Mouse (Mus musculus): ENCODE results near the gene Mrps36. TPM values are rescaled to one million over a fixed set of nuclear protein-coding genes. Genes with fewer than 3 reads are reported as not detected.
"Not testable (repeated sequence)": the region's sequence is repeated elsewhere in the genome, so short reads cannot be mapped to it uniquely, and the experiment has no call there.

Mrps36 gene
- polyA plus RNA-seq, 1 experiment from 2014 or later, result 119 TPM

GRCm38 (mm10) chr13:100755329-100755728 is 10.9 kb upstream of the Mrps36 start:
- no peaks in the 10 kb centered on the region for H3K27me3 ChIP-seq

DNA sequence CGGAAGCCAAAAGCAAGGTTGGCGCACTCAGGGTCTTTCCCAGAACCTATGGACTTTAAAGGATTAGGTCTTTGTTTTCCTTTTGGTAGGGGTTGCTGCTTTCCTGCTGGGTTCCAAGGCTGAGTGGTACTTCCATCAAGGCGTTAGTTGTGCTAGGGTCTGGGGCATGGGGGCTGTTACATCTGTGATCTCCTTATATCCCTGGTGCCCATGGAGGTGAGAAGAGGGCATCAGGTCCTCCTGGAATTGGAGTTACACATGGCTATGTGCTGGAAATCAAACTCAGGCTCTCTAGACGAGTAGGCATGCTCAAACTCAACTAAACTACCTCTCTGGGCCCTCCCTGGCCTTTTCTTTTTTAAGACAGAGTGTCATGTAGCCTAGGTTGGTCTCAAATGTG is 9.7 kb upstream of the Mrps36 start:
- H3K36me3 ChIP-seq, result no peaks in the 10 kb centered on the region
- no peaks in the 10 kb centered on the region for H3K4me1 ChIP-seq
- no peaks in the 10 kb centered on the region for H3K27me3 ChIP-seq
- no peaks in the 10 kb centered on the region for H3K9me3 ChIP-seq
- no peak overlapping the region for H3K9ac ChIP-seq (replicated peaks)
- WGBS, result 66% methylated on average over 4 of the region's 4 CpGs
- H3K4me2 ChIP-seq (replicated peaks), result no peak overlapping the region
- H3K4me3 ChIP-seq, result no peak overlapping the region
- no peak overlapping the region for H3K27ac ChIP-seq (replicated peaks)
- no peak for ATAC-seq (replicated peaks)

More at GRCm38 (mm10) chr13:100755329-100755728, 10.9 kb upstream of the Mrps36 start:
- Histone ChIP-seq H3K36me3 (no peaks in the 10 kb centered on the region), H3K4me3 (no peak overlapping the region), H3K4me1 (no peaks in the 10 kb centered on the region), H3K9me3 (no peaks in the 10 kb centered on the region), H3K9ac (replicated peaks) (no peak overlapping the region), H3K4me2 (replicated peaks) (no peak overlapping the region), H3K27ac (replicated peaks) (no peak overlapping the region)
- no peak for ATAC-seq (replicated peaks)
- WGBS, result 97% methylated on average over 2 of the region's 2 CpGs

DNA sequence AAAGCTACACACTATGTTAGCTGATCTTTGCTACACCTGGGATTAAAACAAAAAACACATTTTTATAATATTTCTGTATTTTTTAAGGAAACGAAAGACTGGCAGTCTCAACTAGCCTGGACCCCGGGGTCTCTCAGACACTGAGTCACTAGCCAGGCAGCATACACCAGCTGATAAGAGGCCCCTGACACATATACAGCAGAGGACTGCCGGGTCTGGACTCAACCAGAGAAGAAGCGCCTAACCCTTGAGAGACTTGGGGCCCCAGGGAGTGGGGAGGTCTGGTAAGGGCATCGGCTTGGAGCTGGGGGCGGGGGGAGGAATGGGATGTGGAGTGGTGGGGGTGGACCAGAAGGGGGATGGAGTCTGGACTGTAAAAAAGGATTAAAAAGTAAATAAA is 8.6 kb upstream of the Mrps36 start:
- Histone ChIP-seq H3K4me2 (replicated peaks) (no peak overlapping the region), H3K27ac (replicated peaks) (no peak overlapping the region), H3K36me3 (no peaks in the 10 kb centered on the region), H3K4me1 (no peaks in the 10 kb centered on the region), H3K9me3 (no peaks in the 10 kb centered on the region), H3K27me3 (no peaks in the 10 kb centered on the region), H3K4me3 (no peak overlapping the region), H3K9ac (replicated peaks) (no peak overlapping the region)
- ATAC-seq (replicated peaks), result no peak
- WGBS, result 90% methylated on average over 6 of the region's 6 CpGs

GRCm38 (mm10) chr13:100752529-100752928 is 8.1 kb upstream of the Mrps36 start:
- no peak overlapping the region for H3K4me3 ChIP-seq
- 89% methylated on average over 8 of the region's 8 CpGs for WGBS
- no peak for ATAC-seq (replicated peaks)

DNA sequence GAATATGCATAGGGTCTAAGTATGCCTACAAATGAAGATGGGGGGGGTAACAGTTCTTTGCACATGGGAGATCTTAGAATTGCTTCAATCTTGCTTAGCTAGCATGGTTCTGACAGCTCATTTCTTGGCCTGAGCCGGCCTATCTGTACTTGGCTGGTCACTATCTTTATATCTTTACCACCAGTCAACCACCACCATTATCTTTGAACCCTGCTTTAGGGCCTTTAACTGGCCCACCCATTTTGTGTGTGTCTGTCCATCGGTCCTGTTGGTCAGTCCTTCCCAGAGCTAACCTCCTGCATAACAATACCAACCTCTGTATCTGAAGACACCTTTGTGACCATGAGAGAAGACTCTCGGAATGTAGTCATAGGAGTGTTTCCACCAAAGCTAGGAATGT is 6.9 kb upstream of the Mrps36 start:
- Histone ChIP-seq H3K4me3 (no peak overlapping the region), H3K27me3 (no peaks in the 10 kb centered on the region), H3K4me2 (replicated peaks) (no peak overlapping the region), H3K9ac (replicated peaks) (no peak overlapping the region), H3K27ac (replicated peaks) (no peak overlapping the region), H3K36me3 (no peaks in the 10 kb centered on the region), H3K9me3 (no peaks in the 10 kb centered on the region), H3K4me1 (no peaks in the 10 kb centered on the region)
- 93% methylated on average over 3 of the region's 3 CpGs for WGBS
- no peak for ATAC-seq (replicated peaks)

More at GRCm38 (mm10) chr13:100752529-100752928, 8.1 kb upstream of the Mrps36 start:
- Histone ChIP-seq H3K36me3 (no peaks in the 10 kb centered on the region), H3K27me3 (no peaks in the 10 kb centered on the region), H3K4me1 (no peaks in the 10 kb centered on the region), H3K4me2 (replicated peaks) (no peak overlapping the region), H3K27ac (replicated peaks) (no peak overlapping the region), H3K9me3 (no peaks in the 10 kb centered on the region), H3K9ac (replicated peaks) (no peak overlapping the region)

DNA sequence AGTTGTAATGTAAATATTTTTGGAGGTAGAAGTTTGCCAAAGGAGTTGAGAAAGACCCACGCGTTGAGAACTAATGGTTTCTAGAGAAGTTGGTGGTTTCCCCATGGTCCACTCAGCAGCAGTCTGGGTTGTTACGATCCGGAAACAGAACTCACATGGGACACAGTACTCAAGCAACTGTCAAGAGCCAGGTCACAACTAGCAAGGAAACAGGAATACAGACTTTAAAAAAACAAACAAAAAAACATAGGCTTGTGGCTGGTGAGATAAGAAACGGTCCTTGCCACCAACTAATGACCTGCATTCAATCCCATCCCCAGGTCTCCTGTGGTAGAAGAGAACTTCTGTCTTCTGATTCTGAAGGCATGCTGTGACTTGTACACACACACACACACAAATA is 6.3 kb upstream of the Mrps36 start:
- Histone ChIP-seq H3K27ac (replicated peaks) (no peak overlapping the region), H3K9me3 (no peaks in the 10 kb centered on the region), H3K9ac (replicated peaks) (no peak overlapping the region), H3K36me3 (no peaks in the 10 kb centered on the region), H3K4me2 (replicated peaks) (no peak overlapping the region), H3K27me3 (no peaks in the 10 kb centered on the region), H3K4me3 (no peak overlapping the region), H3K4me1 (no peaks in the 10 kb centered on the region)
- WGBS, result 87% methylated on average over 5 of the region's 5 CpGs
- no peak for ATAC-seq (replicated peaks)

GRCm38 (mm10) chr13:100748638-100749037 is 4.2 kb upstream of the Mrps36 start:
- Histone ChIP-seq H3K27me3 (no peaks in the 10 kb centered on the region), H3K36me3 (no peaks in the 10 kb centered on the region), H3K9me3 (no peaks in the 10 kb centered on the region), H3K4me2 (replicated peaks) (no peak overlapping the region), H3K9ac (replicated peaks) (no peak overlapping the region), H3K4me1 (0 out of 2 replicates have a peak, but pooled peaks cover 6% of the 10 kb centered on the region), H3K4me3 (no peak overlapping the region), H3K27ac (replicated peaks) (no peak overlapping the region)
- ATAC-seq (replicated peaks), result no peak
- 50% methylated on average over 8 of the region's 8 CpGs for WGBS

DNA sequence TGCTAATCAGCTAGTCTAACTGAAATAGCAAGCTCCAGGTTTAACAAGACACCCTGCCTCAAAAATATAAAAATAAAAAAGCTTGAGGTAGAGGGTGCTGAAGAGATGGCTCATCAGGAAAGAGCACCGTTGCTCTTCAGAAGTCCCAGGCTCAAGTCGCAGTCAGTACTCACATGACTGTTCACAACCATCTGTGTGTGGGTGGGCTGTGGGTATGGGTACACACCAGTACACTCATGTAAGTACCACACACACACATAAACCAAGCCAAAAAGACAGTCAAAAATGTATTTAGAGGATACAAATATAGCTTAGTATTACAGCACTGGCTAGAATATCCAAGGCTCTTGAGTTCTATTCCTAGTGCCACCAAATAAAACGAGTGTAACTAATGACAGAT is 1.6 kb upstream of the Mrps36 start:
- 92% methylated on average over 3 of the region's 3 CpGs for WGBS
- peaks cover 20% of the 10 kb centered on the region for H3K4me1 ChIP-seq
- H3K27ac ChIP-seq (replicated peaks), result no peak overlapping the region
- H3K4me2 ChIP-seq (replicated peaks), result no peak overlapping the region
- H3K9ac ChIP-seq (replicated peaks), result no peak overlapping the region
- no peaks in the 10 kb centered on the region for H3K9me3 ChIP-seq
- H3K36me3 ChIP-seq, result no peaks in the 10 kb centered on the region
- no peaks in the 10 kb centered on the region for H3K27me3 ChIP-seq
- ATAC-seq (replicated peaks), result no peak
- no peak overlapping the region for H3K4me3 ChIP-seq

DNA sequence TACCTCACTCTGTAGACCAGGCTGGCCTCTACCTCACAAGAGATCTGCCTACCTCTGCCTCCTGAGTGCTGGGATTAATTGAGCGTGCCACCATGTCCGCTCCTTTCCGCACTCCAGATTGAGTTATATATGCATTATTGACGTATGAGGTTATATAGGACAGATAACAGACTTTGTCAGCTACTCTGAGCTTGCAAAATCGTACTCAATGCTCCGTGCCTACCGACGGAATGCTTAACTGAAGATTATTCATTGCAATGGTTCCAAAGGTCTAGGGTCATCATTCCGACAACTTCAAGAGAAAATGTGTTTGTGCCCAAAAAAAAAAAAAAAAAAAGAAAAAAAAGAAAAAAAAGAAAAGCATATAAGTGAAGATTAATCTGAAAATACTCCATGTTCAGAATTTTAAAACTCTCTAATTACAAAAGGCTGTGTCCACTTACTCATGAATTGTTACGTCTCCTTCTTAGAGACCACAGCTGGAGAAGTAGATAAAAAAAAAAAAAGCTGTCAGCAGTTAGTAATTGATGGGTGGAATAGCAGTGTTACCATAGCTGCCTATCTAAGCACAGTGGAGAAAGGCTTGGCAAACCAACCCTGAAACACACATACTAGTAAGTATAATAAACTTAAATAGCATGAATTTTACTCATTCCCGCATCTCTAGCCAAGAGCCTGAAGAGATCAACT is 968 bp downstream of the Mrps36 start:
- peaks cover 20% of the 10 kb centered on the region for H3K4me1 ChIP-seq
- peak overlapping the region; percentile 84 for H3K9ac ChIP-seq (replicated peaks)
- ATAC-seq (replicated peaks), result peak; percentile 57
- H3K27ac ChIP-seq (replicated peaks), result peak overlapping the region; percentile 93
- no peaks in the 10 kb centered on the region for H3K27me3 ChIP-seq
- H3K36me3 ChIP-seq, result no peaks in the 10 kb centered on the region
- WGBS, result 72% methylated on average over 11 of the region's 11 CpGs
- peak overlapping the region; percentile 72 for H3K4me2 ChIP-seq (replicated peaks)
- no peaks in the 10 kb centered on the region for H3K9me3 ChIP-seq
- peak overlapping the region; percentile 94 for H3K4me3 ChIP-seq

DNA sequence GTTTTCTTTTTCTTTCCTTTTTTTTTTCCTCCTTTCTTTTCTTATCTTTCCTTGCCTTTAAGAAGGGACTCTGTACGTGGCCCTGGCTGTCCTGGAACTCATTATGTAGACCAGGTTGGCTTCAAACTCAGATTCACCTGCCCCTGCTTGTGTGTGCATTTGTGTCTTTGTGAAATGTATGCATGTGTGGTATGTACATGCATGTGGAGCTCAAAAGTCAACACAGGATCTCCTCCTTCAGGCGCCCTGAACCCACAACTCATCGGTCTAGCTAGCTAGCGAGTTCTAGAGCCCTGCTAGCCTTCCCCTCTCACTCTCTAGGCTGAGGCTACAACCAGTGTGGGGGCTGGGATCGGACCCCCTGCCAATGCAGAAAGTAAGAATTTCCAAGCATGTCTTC is 1.6 kb downstream of the Mrps36 start:
- WGBS, result 90% methylated on average over 5 of the region's 5 CpGs

DNA sequence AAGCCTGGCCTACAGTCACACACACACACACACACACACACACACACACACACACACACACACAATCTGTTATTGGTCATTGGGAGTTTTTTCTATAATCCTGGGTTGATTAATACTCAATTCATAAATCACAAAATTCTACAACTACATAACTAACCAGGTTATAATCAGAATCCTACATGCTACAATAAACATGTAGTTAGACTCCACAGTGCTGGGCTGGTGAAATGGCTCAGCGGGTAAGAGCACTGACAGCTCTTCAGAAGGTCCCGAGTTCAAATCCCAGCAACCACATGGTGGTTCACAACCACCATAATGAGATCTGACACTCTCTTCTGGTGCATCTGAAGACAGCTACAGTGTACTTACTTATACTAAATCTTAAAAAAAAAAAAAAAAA is 11.7 kb downstream of the Mrps36 start:
- Histone ChIP-seq H3K27ac (replicated peaks) (no peak overlapping the region), H3K36me3 (peaks cover 15% of the 10 kb centered on the region; the same call in 1 of the 2 replicates), H3K27me3 (no peaks in the 10 kb centered on the region), H3K9ac (replicated peaks) (no peak overlapping the region), H3K4me1 (peaks cover 16% of the 10 kb centered on the region), H3K4me3 (no peak overlapping the region), H3K4me2 (replicated peaks) (no peak overlapping the region), H3K9me3 (no peaks in the 10 kb centered on the region)
- WGBS, result 91% methylated on average over 2 of the region's 2 CpGs
- no peak for ATAC-seq (replicated peaks)

More for the DNA sequence above, 1.6 kb downstream of the Mrps36 start:
- H3K27ac ChIP-seq (replicated peaks), result no peak overlapping the region
- no peak overlapping the region for H3K4me2 ChIP-seq (replicated peaks)
- H3K4me1 ChIP-seq, result peaks cover 20% of the 10 kb centered on the region
- H3K4me3 ChIP-seq, result no peak overlapping the region
- no peaks in the 10 kb centered on the region for H3K9me3 ChIP-seq
- H3K9ac ChIP-seq (replicated peaks), result no peak overlapping the region
- H3K36me3 ChIP-seq, result peaks cover 1% of the 10 kb centered on the region; the same call in 1 of the 2 replicates
- no peaks in the 10 kb centered on the region for H3K27me3 ChIP-seq
- ATAC-seq (replicated peaks), result no peak

GRCm38 (mm10) chr13:100731462-100732046 is 12.9 kb downstream of the Mrps36 start:
- H3K4me2 ChIP-seq (replicated peaks), result peak overlapping the region; percentile 75; the same call in 1 of the 2 replicates
- 86% methylated on average over 5 of the region's 6 CpGs for WGBS
- peak overlapping the region; percentile 32; the same call in 1 of the 2 replicates for H3K9ac ChIP-seq (replicated peaks)
- H3K4me1 ChIP-seq, result peaks cover 20% of the 10 kb centered on the region
- peaks cover 13% of the 10 kb centered on the region; the same call in 1 of the 2 replicates for H3K36me3 ChIP-seq
- ATAC-seq (replicated peaks); H3K27me3 ChIP-seq; H3K9me3 ChIP-seq: not testable (repeated sequence)
- H3K4me3 ChIP-seq, result peak overlapping the region; percentile 84
- peak overlapping the region; percentile 87; the same call in 1 of the 2 replicates for H3K27ac ChIP-seq (replicated peaks)

Data from forebrain, embryonic 15.5 days (tissue).